Mouse (Mus musculus): Measurements from ENCODE around the gene Gm13278. TPM values are rescaled to one million over a fixed set of nuclear protein-coding genes. Genes with fewer than 3 reads are reported as not detected.
"Not testable (repeated sequence)": the region's sequence is repeated elsewhere in the genome, so short reads cannot be mapped to it uniquely, and the experiment has no call there.

Gene Gm13278
- polyA plus RNA-seq, 1 experiment from 2014 or later: not detected

- not testable (repeated sequence) for H3K27me3 ChIP-seq; H3K36me3 ChIP-seq; H3K4me2 ChIP-seq; H3K4me3 ChIP-seq; H3K27ac ChIP-seq; H3K9me3 ChIP-seq; H3K9ac ChIP-seq; H3K4me1 ChIP-seq; ATAC-seq (ENCODE audit: insufficient number of reproducible peaks, low FRiP score, low TSS enrichment, low read depth)
- 51% methylated on average over 9 of the region's 9 CpGs for WGBS
Observed at GRCm38 (mm10) chr4:88762341-88762740, 29.0 kb upstream of the Gm13278 start.

- WGBS: 2% methylated on average over 30 of the region's 42 CpGs
- not testable (repeated sequence) for H3K9ac ChIP-seq; H3K9me3 ChIP-seq; ATAC-seq (ENCODE audit: insufficient number of reproducible peaks, low FRiP score, low TSS enrichment, low read depth); H3K4me1 ChIP-seq; H3K27me3 ChIP-seq; H3K36me3 ChIP-seq
- peak overlapping the region; percentile 42 for H3K4me3 ChIP-seq
- peak overlapping the region; percentile 77; the same call in 1 of the 2 replicates for H3K27ac ChIP-seq
- H3K4me2 ChIP-seq: peak overlapping the region; percentile 51
Observed at GRCm38 (mm10) chr4:88763384-88764018, 27.8 kb upstream of the Gm13278 start.

GRCm38 (mm10) chr4:88773534-88773933, 17.8 kb upstream of the Gm13278 start, which contains the start of gene Gm13290:
Gene Gm13290, plus strand, starts transcription at chr4:88773834.
- H3K4me2 ChIP-seq; H3K4me3 ChIP-seq; H3K4me1 ChIP-seq; H3K27me3 ChIP-seq; ATAC-seq (ENCODE audit: insufficient number of reproducible peaks, low FRiP score, low TSS enrichment, low read depth); H3K9me3 ChIP-seq; H3K27ac ChIP-seq; H3K36me3 ChIP-seq; H3K9ac ChIP-seq: not testable (repeated sequence)
- WGBS: no CpG with 5 or more reads among the region's 32 CpGs

- not testable (repeated sequence) for H3K4me3 ChIP-seq; H3K4me1 ChIP-seq; H3K27ac ChIP-seq; H3K9me3 ChIP-seq; H3K36me3 ChIP-seq; H3K27me3 ChIP-seq; H3K4me2 ChIP-seq; H3K9ac ChIP-seq; ATAC-seq (ENCODE audit: insufficient number of reproducible peaks, low FRiP score, low TSS enrichment, low read depth)
- no CpG with 5 or more reads among the region's 29 CpGs for WGBS
Observed at GRCm38 (mm10) chr4:88776622-88777021, 14.7 kb upstream of the Gm13278 start, which contains the start of gene Gm13289. Gene Gm13289, plus strand, starts transcription at chr4:88776922.

- not testable (repeated sequence) for H3K4me1 ChIP-seq; H3K27ac ChIP-seq; H3K4me3 ChIP-seq; ATAC-seq (ENCODE audit: insufficient number of reproducible peaks, low FRiP score, low TSS enrichment, low read depth); H3K9ac ChIP-seq; H3K4me2 ChIP-seq; H3K27me3 ChIP-seq; H3K9me3 ChIP-seq; H3K36me3 ChIP-seq
- no CpG with 5 or more reads among the region's 29 CpGs for WGBS
Observed at GRCm38 (mm10) chr4:88779550-88779949, 11.8 kb upstream of the Gm13278 start, which contains the start of gene Gm13272. Gene Gm13272, plus strand, starts transcription at chr4:88779850.

GRCm38 (mm10) chr4:88780320-88780719, 11.0 kb upstream of the Gm13278 start:
- H3K9ac ChIP-seq; H3K4me3 ChIP-seq; H3K9me3 ChIP-seq; H3K4me2 ChIP-seq; H3K36me3 ChIP-seq; ATAC-seq (ENCODE audit: insufficient number of reproducible peaks, low FRiP score, low TSS enrichment, low read depth); H3K27ac ChIP-seq; H3K4me1 ChIP-seq; H3K27me3 ChIP-seq: not testable (repeated sequence)
- WGBS: 44% methylated on average over 16 of the region's 18 CpGs

GRCm38 (mm10) chr4:88781831-88782230, 9.5 kb upstream of the Gm13278 start, which contains the start of gene Ifnz:
Gene Ifnz, plus strand, starts transcription at chr4:88782131.
- H3K9me3 ChIP-seq; H3K27me3 ChIP-seq; ATAC-seq (ENCODE audit: insufficient number of reproducible peaks, low FRiP score, low TSS enrichment, low read depth); H3K9ac ChIP-seq; H3K4me1 ChIP-seq; H3K36me3 ChIP-seq: not testable (repeated sequence)
- 16% methylated on average over 5 of the region's 7 CpGs for WGBS
- peak within 1 kb of the TSS; percentile 24; the same call in 1 of the 2 replicates for H3K4me3 ChIP-seq
- peak within 1 kb of the TSS; percentile 34 for H3K4me2 ChIP-seq
- H3K27ac ChIP-seq: peak within 1 kb of the TSS; percentile 65

- peak overlapping the region; percentile 34 for H3K4me2 ChIP-seq
- not testable (repeated sequence) for ATAC-seq (ENCODE audit: insufficient number of reproducible peaks, low FRiP score, low TSS enrichment, low read depth); H3K4me1 ChIP-seq; H3K9me3 ChIP-seq; H3K27me3 ChIP-seq; H3K36me3 ChIP-seq; H3K9ac ChIP-seq
- H3K4me3 ChIP-seq: peak overlapping the region; percentile 24; the same call in 1 of the 2 replicates
- H3K27ac ChIP-seq: peak overlapping the region; percentile 65
- WGBS: 0% methylated on average over 10 of the region's 31 CpGs
Observed at GRCm38 (mm10) chr4:88782335-88782734, 9.0 kb upstream of the Gm13278 start.

GRCm38 (mm10) chr4:88785409-88785808, 5.9 kb upstream of the Gm13278 start, which contains the start of gene Gm13276:
Gene Gm13276, plus strand, starts transcription at chr4:88785709.
- H3K36me3 ChIP-seq; ATAC-seq (ENCODE audit: insufficient number of reproducible peaks, low FRiP score, low TSS enrichment, low read depth); H3K27me3 ChIP-seq; H3K4me3 ChIP-seq; H3K9me3 ChIP-seq; H3K27ac ChIP-seq; H3K4me1 ChIP-seq; H3K9ac ChIP-seq; H3K4me2 ChIP-seq: not testable (repeated sequence)
- no CpG with 5 or more reads among the region's 27 CpGs for WGBS

GRCm38 (mm10) chr4:88788402-88788801, 2.9 kb upstream of the Gm13278 start, which contains the start of gene Gm13277:
Gene Gm13277, plus strand, starts transcription at chr4:88788632.
- not testable (repeated sequence) for H3K36me3 ChIP-seq; H3K27ac ChIP-seq; H3K9me3 ChIP-seq; H3K27me3 ChIP-seq; H3K9ac ChIP-seq; H3K4me1 ChIP-seq; H3K4me2 ChIP-seq; H3K4me3 ChIP-seq; ATAC-seq (ENCODE audit: insufficient number of reproducible peaks, low FRiP score, low TSS enrichment, low read depth)
- WGBS: 0% methylated on average over 2 of the region's 28 CpGs

- not testable (repeated sequence) for H3K9me3 ChIP-seq; H3K4me1 ChIP-seq; H3K27me3 ChIP-seq; H3K36me3 ChIP-seq; ATAC-seq (ENCODE audit: insufficient number of reproducible peaks, low FRiP score, low TSS enrichment, low read depth); H3K9ac ChIP-seq; H3K4me2 ChIP-seq; H3K4me3 ChIP-seq; H3K27ac ChIP-seq
- WGBS: 0% methylated on average over 16 of the region's 52 CpGs
Observed at GRCm38 (mm10) chr4:88793936-88794675, 2.8 kb downstream of the Gm13278 start, which contains the start of gene Gm13275. Gene Gm13275, plus strand, starts transcription at chr4:88794487.

- H3K36me3 ChIP-seq; H3K27me3 ChIP-seq; ATAC-seq (ENCODE audit: insufficient number of reproducible peaks, low FRiP score, low TSS enrichment, low read depth); H3K27ac ChIP-seq; H3K4me1 ChIP-seq; H3K4me2 ChIP-seq; H3K9me3 ChIP-seq; H3K9ac ChIP-seq; H3K4me3 ChIP-seq: not testable (repeated sequence)
- no CpG with 5 or more reads among the region's 28 CpGs for WGBS
Observed at GRCm38 (mm10) chr4:88797097-88797496, 5.7 kb downstream of the Gm13278 start, which contains the start of gene Gm13279. Gene Gm13279, plus strand, starts transcription at chr4:88797397.

Data from limb, embryonic 15.5 days (tissue).